Comparison of ENCODE assay signal across 24 mouse cellular contexts in genomic region chr4:31753677-31754312, GRCm38 (mm10).
DNase-seq lines count a peak whose midpoint lies in the region; ATAC-seq and TF ChIP-seq lines count a peak whose summit lies in the region.
"Had no signal": no experiment of that assay in that cellular context is flagged by ENCODE, and none has a peak within 500 bp of the region (broad histone marks: within the 10 kb centered on the region; RNA-seq: fewer than 3 reads in every experiment).

No protein-coding gene starts in this region.

- no peaks in the 10 kb centered on the region for H3K27me3 ChIP-seq in forebrain, embryonic 12.5 days
- H3K27me3 ChIP-seq in forebrain, embryonic 10.5 days (ENCODE audit: poor library complexity, severe bottlenecking), result no peaks in the 10 kb centered on the region
- no peaks in the 10 kb centered on the region for H3K27me3 ChIP-seq in hindbrain, postnatal 0 days (ENCODE audit: insufficient read depth, low read length)
- no peaks in the 10 kb centered on the region for H3K27me3 ChIP-seq in hindbrain, embryonic 14.5 days (ENCODE audit: control insufficient read depth, insufficient read depth, low read length)
- H3K27me3 ChIP-seq in megakaryocyte, embryonic 14.5 days (replicated peaks), result no peaks in the 10 kb centered on the region
- H3K27me3 ChIP-seq in embryonic facial prominence, embryonic 12.5 days, result no peaks in the 10 kb centered on the region
- H3K27me3 ChIP-seq: intestine, embryonic 15.5 days; liver, embryonic 12.5 days; neural tube, embryonic 13.5 days had no signal

- ATAC-seq in forebrain, embryonic 12.5 days (ENCODE audit: low FRiP score), result 0 out of 2 replicates have a peak, but pooled peaks have one; percentile 17
- ATAC-seq in hindbrain, postnatal 0 days, result 0 out of 2 replicates have a peak, but pooled peaks have one; percentile 12
- no peak for ATAC-seq in hindbrain, embryonic 14.5 days (ENCODE audit: low FRiP score)
- ATAC-seq in megakaryocyte, adult 5-6 weeks (ENCODE audit: poor library complexity, severe bottlenecking), result no peak
- ATAC-seq in embryonic facial prominence, embryonic 12.5 days (ENCODE audit: insufficient number of reproducible peaks, insufficient read depth, low FRiP score, low TSS enrichment), result peak; percentile 41; the same call in 1 of the 2 replicates
- ATAC-seq: forebrain, postnatal 0 days; hindbrain, embryonic 16.5 days; intestine, embryonic 15.5 days; liver, embryonic 12.5 days; liver, postnatal 0 days had no signal

- no peak overlapping the region for H3K9ac ChIP-seq in forebrain, embryonic 12.5 days
- no peak overlapping the region for H3K9ac ChIP-seq in hindbrain, postnatal 0 days (replicated peaks; ENCODE audit: low read length)
- no peak overlapping the region for H3K9ac ChIP-seq in hindbrain, embryonic 14.5 days
- H3K9ac ChIP-seq in embryonic facial prominence, embryonic 12.5 days, result no peak overlapping the region
- H3K9ac ChIP-seq: forebrain, postnatal 0 days; intestine, embryonic 15.5 days; liver, embryonic 12.5 days; liver, postnatal 0 days; neural tube, embryonic 13.5 days had no signal

- H3K4me2 ChIP-seq in forebrain, embryonic 12.5 days, result no peak overlapping the region
- no peak overlapping the region for H3K4me2 ChIP-seq in hindbrain, postnatal 0 days (ENCODE audit: low read depth, low read length)
- no peak overlapping the region for H3K4me2 ChIP-seq in hindbrain, embryonic 14.5 days (replicated peaks)
- H3K4me2 ChIP-seq in embryonic facial prominence, embryonic 12.5 days (replicated peaks), result no peak overlapping the region
- H3K4me2 ChIP-seq: intestine, embryonic 15.5 days; liver, embryonic 12.5 days; neural tube, embryonic 13.5 days had no signal

- H3K9me3 ChIP-seq in forebrain, embryonic 12.5 days, result no peaks in the 10 kb centered on the region
- no peaks in the 10 kb centered on the region for H3K9me3 ChIP-seq in forebrain, embryonic 10.5 days
- H3K9me3 ChIP-seq in hindbrain, postnatal 0 days (ENCODE audit: low read length), result no peaks in the 10 kb centered on the region
- no peaks in the 10 kb centered on the region for H3K9me3 ChIP-seq in hindbrain, embryonic 14.5 days (ENCODE audit: control insufficient read depth, low read length)
- peaks cover 13% of the 10 kb centered on the region; the same call in 1 of the 2 replicates for H3K9me3 ChIP-seq in megakaryocyte, embryonic 14.5 days
- H3K9me3 ChIP-seq in embryonic facial prominence, embryonic 12.5 days, result no peaks in the 10 kb centered on the region
- H3K9me3 ChIP-seq: intestine, embryonic 15.5 days; liver, embryonic 12.5 days; neural tube, embryonic 13.5 days had no signal

- no peak overlapping the region for H3K27ac ChIP-seq in forebrain, embryonic 12.5 days
- H3K27ac ChIP-seq in forebrain, embryonic 10.5 days, result no peak overlapping the region
- H3K27ac ChIP-seq in hindbrain, postnatal 0 days, result no peak overlapping the region
- H3K27ac ChIP-seq in hindbrain, embryonic 14.5 days, result no peak overlapping the region
- H3K27ac ChIP-seq in embryonic facial prominence, embryonic 12.5 days, result no peak overlapping the region
- H3K27ac ChIP-seq: intestine, embryonic 15.5 days; liver, embryonic 12.5 days; neural tube, embryonic 13.5 days had no signal

- no peak for DNase-seq in forebrain, embryonic 10.5 days (ENCODE audit: extremely low spot score, low spot score)
- no peak for DNase-seq in hindbrain, postnatal 0 days (ENCODE audit: low spot score)
- DNase-seq in hindbrain, embryonic 14.5 days (ENCODE audit: low spot score), result no peak
- DNase-seq in left cerebral cortex, postnatal 14 days (ENCODE audit: low spot score in 2 of 2), result no peak
- DNase-seq: adrenal gland, postnatal 14 days; cerebellum, adult 11-12 months; forebrain, postnatal 0 days; gastrocnemius, postnatal 10 days; heart, postnatal 4 days; kidney, adult 8-10 months; kidney, postnatal 14 days; liver, postnatal 0 days; lung, postnatal 14 days; retina, postnatal 1 day; right cerebral cortex, postnatal 14 days; thymus, postnatal 4 days had no signal

- H3K36me3 ChIP-seq in forebrain, embryonic 12.5 days (replicated peaks), result no peaks in the 10 kb centered on the region
- no peaks in the 10 kb centered on the region for H3K36me3 ChIP-seq in forebrain, embryonic 10.5 days (replicated peaks)
- H3K36me3 ChIP-seq in hindbrain, postnatal 0 days (ENCODE audit: insufficient read depth, low read length), result no peaks in the 10 kb centered on the region
- no peaks in the 10 kb centered on the region for H3K36me3 ChIP-seq in hindbrain, embryonic 14.5 days (replicated peaks; ENCODE audit: control insufficient read depth, insufficient read depth)
- no peaks in the 10 kb centered on the region for H3K36me3 ChIP-seq in megakaryocyte, embryonic 14.5 days (replicated peaks; ENCODE audit: low read length)
- no peaks in the 10 kb centered on the region for H3K36me3 ChIP-seq in embryonic facial prominence, embryonic 12.5 days
- H3K36me3 ChIP-seq: intestine, embryonic 15.5 days; liver, embryonic 12.5 days; neural tube, embryonic 13.5 days had no signal

- no peak for TF ChIP-seq CTCF in hindbrain, postnatal 0 days (IDR thresholded peaks at IDR 0.05; ENCODE audit: low read depth)

- 90% methylated on average over 5 of the region's 5 CpGs for WGBS in forebrain, embryonic 12.5 days
- WGBS in forebrain, embryonic 10.5 days, result 92% methylated on average over 5 of the region's 5 CpGs
- 84% methylated on average over 5 of the region's 5 CpGs for WGBS in hindbrain, postnatal 0 days
- WGBS in hindbrain, embryonic 14.5 days, result 91% methylated on average over 5 of the region's 5 CpGs
- WGBS in embryonic facial prominence, embryonic 12.5 days, result 93% methylated on average over 5 of the region's 5 CpGs

- no peaks in the 10 kb centered on the region for H3K4me1 ChIP-seq in forebrain, embryonic 12.5 days
- H3K4me1 ChIP-seq in forebrain, embryonic 10.5 days, result 0 out of 2 replicates have a peak, but pooled peaks cover 3% of the 10 kb centered on the region
- no peaks in the 10 kb centered on the region for H3K4me1 ChIP-seq in hindbrain, postnatal 0 days (ENCODE audit: insufficient read depth, low read length)
- H3K4me1 ChIP-seq in hindbrain, embryonic 14.5 days (replicated peaks; ENCODE audit: control insufficient read depth, insufficient read depth, low read length), result no peaks in the 10 kb centered on the region
- no peaks in the 10 kb centered on the region for H3K4me1 ChIP-seq in megakaryocyte, embryonic 14.5 days
- H3K4me1 ChIP-seq in embryonic facial prominence, embryonic 12.5 days, result no peaks in the 10 kb centered on the region
- H3K4me1 ChIP-seq: intestine, embryonic 15.5 days; liver, embryonic 12.5 days; neural tube, embryonic 13.5 days had no signal

- intact Hi-C loops in left cerebral cortex, postnatal 14 days (cut with DNase I), result no loop called here

- no peak overlapping the region for H3K4me3 ChIP-seq in forebrain, embryonic 12.5 days (replicated peaks)
- H3K4me3 ChIP-seq in forebrain, embryonic 10.5 days, result no peak overlapping the region
- no peak overlapping the region for H3K4me3 ChIP-seq in hindbrain, postnatal 0 days (ENCODE audit: low read length)
- H3K4me3 ChIP-seq in hindbrain, embryonic 14.5 days (replicated peaks; ENCODE audit: low read length), result no peak overlapping the region
- H3K4me3 ChIP-seq in megakaryocyte, embryonic 14.5 days (replicated peaks), result peak overlapping the region; percentile 8
- H3K4me3 ChIP-seq in embryonic facial prominence, embryonic 12.5 days, result no peak overlapping the region
- H3K4me3 ChIP-seq: intestine, embryonic 15.5 days; liver, embryonic 12.5 days; neural tube, embryonic 13.5 days had no signal

Comparison
In these comparisons a context has a peak if more than half of its experiments do, and no peak if none do; other contexts are left out.
1. ATAC-seq: peak in forebrain, embryonic 12.5 days (single experiment), hindbrain, postnatal 0 days (single experiment) and embryonic facial prominence, embryonic 12.5 days (single experiment); none in hindbrain, embryonic 14.5 days (single experiment) and megakaryocyte, adult 5-6 weeks (single experiment).